Mouse (Mus musculus): ENCODE measurements around the gene Olfr1048. TPM values are rescaled to one million over a fixed set of nuclear protein-coding genes. Genes with fewer than 3 reads are reported as not detected.
"Not testable (repeated sequence)": the region's sequence is repeated elsewhere in the genome, so short reads cannot be mapped to it uniquely, and the experiment has no call there.

Gene Olfr1048
- not detected in 2 replicates for polyA plus RNA-seq (2014; fragmentation: Nextera tagmentation; extraction: Ambion mirVana)

GRCm38 (mm10) chr2:86240189-86240588, at the start of gene Olfr1048:
TSS of gene Olfr1048 (minus strand) at chr2:86240289.
- no peak for ATAC-seq (replicated peaks; ENCODE audit: insufficient number of reproducible peaks, low FRiP score, low TSS enrichment, low read depth)
- no peaks in the 10 kb centered on the region for H3K4me1 ChIP-seq (ENCODE audit: control insufficient read depth, insufficient read depth, low read length)

GRCm38 (mm10) chr2:86278988-86279387, 38.9 kb upstream of the Olfr1048 start, which contains the start of gene Olfr1051:
TSS of gene Olfr1051 (minus strand) at chr2:86279088.
- H3K27ac ChIP-seq (replicated peaks; ENCODE audit: low read depth, low read length); H3K4me3 ChIP-seq (ENCODE audit: low read depth, low read length); ATAC-seq (replicated peaks; ENCODE audit: insufficient number of reproducible peaks, low FRiP score, low TSS enrichment, low read depth); H3K4me1 ChIP-seq (ENCODE audit: control insufficient read depth, insufficient read depth, low read length); DNase-seq (ENCODE audit: low spot score); H3K4me2 ChIP-seq (ENCODE audit: low read depth, low read length); H3K27me3 ChIP-seq (ENCODE audit: control insufficient read depth, insufficient read depth, low read length); H3K36me3 ChIP-seq (replicated peaks; ENCODE audit: control insufficient read depth, insufficient read depth, low read depth, low read length); H3K9ac ChIP-seq (replicated peaks; ENCODE audit: low read length); H3K9me3 ChIP-seq (replicated peaks; ENCODE audit: control insufficient read depth, low read length): not testable (repeated sequence)

More at GRCm38 (mm10) chr2:86240189-86240588, at the start of gene Olfr1048:
- H3K4me3 ChIP-seq (ENCODE audit: low read depth, low read length): no peak within 1 kb of the TSS
- no peaks in the 10 kb centered on the region for H3K27me3 ChIP-seq (ENCODE audit: control insufficient read depth, insufficient read depth, low read length)
- H3K27ac ChIP-seq (replicated peaks; ENCODE audit: low read depth, low read length): no peak within 1 kb of the TSS
- no peaks in the 10 kb centered on the region for H3K9me3 ChIP-seq (replicated peaks; ENCODE audit: control insufficient read depth, low read length)
- no peak for DNase-seq (ENCODE audit: low spot score)
- no peak within 1 kb of the TSS for H3K4me2 ChIP-seq (ENCODE audit: low read depth, low read length)
- no peaks in the 10 kb centered on the region for H3K36me3 ChIP-seq (replicated peaks; ENCODE audit: control insufficient read depth, insufficient read depth, low read depth, low read length)
- no peak within 1 kb of the TSS for H3K9ac ChIP-seq (replicated peaks; ENCODE audit: low read length)

GRCm38 (mm10) chr2:86258228-86258627, 18.1 kb upstream of the Olfr1048 start, which contains the start of gene Olfr1049:
TSS of gene Olfr1049 (minus strand) at chr2:86258328.
- not testable (repeated sequence) for H3K27ac ChIP-seq (replicated peaks; ENCODE audit: low read depth, low read length); H3K36me3 ChIP-seq (replicated peaks; ENCODE audit: control insufficient read depth, insufficient read depth, low read depth, low read length); H3K4me2 ChIP-seq (ENCODE audit: low read depth, low read length); H3K9ac ChIP-seq (replicated peaks; ENCODE audit: low read length); DNase-seq (ENCODE audit: low spot score); H3K9me3 ChIP-seq (replicated peaks; ENCODE audit: control insufficient read depth, low read length); ATAC-seq (replicated peaks; ENCODE audit: insufficient number of reproducible peaks, low FRiP score, low TSS enrichment, low read depth); H3K4me3 ChIP-seq (ENCODE audit: low read depth, low read length); H3K27me3 ChIP-seq (ENCODE audit: control insufficient read depth, insufficient read depth, low read length); H3K4me1 ChIP-seq (ENCODE audit: control insufficient read depth, insufficient read depth, low read length)

DNA sequence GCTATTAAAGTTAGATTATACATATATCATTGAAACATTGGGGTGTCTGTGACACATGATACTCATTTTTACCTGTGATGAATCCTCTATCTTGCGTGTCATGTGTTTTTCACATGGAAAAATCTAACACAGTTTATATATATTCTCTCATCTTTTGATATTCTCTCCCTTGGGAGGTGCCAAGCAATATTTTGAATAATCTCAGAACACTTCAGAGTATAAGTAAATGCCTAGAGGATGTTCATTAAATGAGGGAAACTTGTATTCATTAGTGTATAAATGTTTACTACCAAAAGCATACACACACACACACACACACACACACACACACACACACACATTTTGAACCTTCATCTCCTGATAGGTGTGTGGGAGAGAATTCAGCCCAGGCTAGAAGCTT, 8.8 kb downstream of the Olfr1048 start, which contains the start of gene Olfr1047:
Gene Olfr1047 (minus strand): TSS at position 101 of the 400 bp plus-strand sequence.
- Histone ChIP-seq H3K36me3 (replicated peaks; ENCODE audit: control insufficient read depth, insufficient read depth, low read depth, low read length) (no peaks in the 10 kb centered on the region), H3K27ac (replicated peaks; ENCODE audit: low read depth, low read length) (no peak within 1 kb of the TSS), H3K4me1 (ENCODE audit: control insufficient read depth, insufficient read depth, low read length) (no peaks in the 10 kb centered on the region), H3K9ac (replicated peaks; ENCODE audit: low read length) (no peak within 1 kb of the TSS), H3K4me2 (ENCODE audit: low read depth, low read length) (no peak within 1 kb of the TSS), H3K27me3 (ENCODE audit: control insufficient read depth, insufficient read depth, low read length) (no peaks in the 10 kb centered on the region), H3K9me3 (replicated peaks; ENCODE audit: control insufficient read depth, low read length) (no peaks in the 10 kb centered on the region), H3K4me3 (ENCODE audit: low read depth, low read length) (no peak within 1 kb of the TSS)
- 88% methylated on average over 1 of the region's 1 CpGs for WGBS
- no peak for DNase-seq (ENCODE audit: low spot score)
- no peak for ATAC-seq (replicated peaks; ENCODE audit: insufficient number of reproducible peaks, low FRiP score, low TSS enrichment, low read depth)

DNA sequence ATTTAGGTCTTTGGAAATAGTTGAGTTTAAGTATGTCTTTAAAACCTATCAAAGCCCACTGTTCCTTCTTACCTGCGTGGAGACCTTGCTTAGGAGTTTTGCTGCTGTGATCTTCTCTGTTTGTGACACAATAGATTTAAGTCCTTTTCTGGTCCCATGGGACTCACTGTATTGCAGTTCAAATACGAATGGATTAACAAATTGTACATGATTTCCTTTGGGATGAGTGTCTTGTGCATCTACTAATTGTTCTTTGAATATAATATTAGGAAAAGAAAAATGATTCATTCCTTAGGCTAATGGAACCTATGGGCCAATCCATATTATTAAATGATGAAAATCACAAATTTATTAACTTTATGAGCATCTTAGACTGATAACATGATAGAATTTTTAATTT, 20.9 kb downstream of the Olfr1048 start, which contains the start of gene Olfr1046:
Gene Olfr1046 (minus strand): TSS at position 101 of the 400 bp plus-strand sequence.
- Histone ChIP-seq H3K4me2 (ENCODE audit: low read depth, low read length) (no peak within 1 kb of the TSS), H3K9ac (replicated peaks; ENCODE audit: low read length) (no peak within 1 kb of the TSS), H3K36me3 (replicated peaks; ENCODE audit: control insufficient read depth, insufficient read depth, low read depth, low read length) (no peaks in the 10 kb centered on the region), H3K9me3 (replicated peaks; ENCODE audit: control insufficient read depth, low read length) (no peaks in the 10 kb centered on the region), H3K4me1 (ENCODE audit: control insufficient read depth, insufficient read depth, low read length) (no peaks in the 10 kb centered on the region), H3K27ac (replicated peaks; ENCODE audit: low read depth, low read length) (no peak within 1 kb of the TSS), H3K4me3 (ENCODE audit: low read depth, low read length) (no peak within 1 kb of the TSS), H3K27me3 (ENCODE audit: control insufficient read depth, insufficient read depth, low read length) (no peaks in the 10 kb centered on the region)
- ATAC-seq (replicated peaks; ENCODE audit: insufficient number of reproducible peaks, low FRiP score, low TSS enrichment, low read depth) (no peak), DNase-seq (ENCODE audit: low spot score) (no peak)
- 79% methylated on average over 2 of the region's 2 CpGs for WGBS

DNA sequence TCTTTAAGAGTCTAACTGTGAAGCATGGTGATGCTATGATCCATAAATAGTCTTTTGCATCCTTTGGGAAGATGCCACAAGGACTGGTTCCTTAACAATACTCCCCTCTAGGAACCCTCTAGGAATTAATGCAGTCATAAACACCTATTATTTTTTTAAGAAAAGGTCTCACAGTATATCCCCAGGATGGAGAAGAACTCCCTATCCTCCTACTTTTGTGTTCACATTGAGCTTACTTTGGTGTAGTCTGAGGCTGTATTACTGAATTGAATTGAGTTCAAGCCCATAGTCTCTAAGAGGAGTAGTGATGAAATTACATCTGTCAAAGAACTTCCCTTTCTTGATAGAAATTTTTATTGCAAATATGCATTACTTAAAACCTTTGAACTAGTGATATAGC, 37.2 kb downstream of the Olfr1048 start, which contains the start of gene Olfr1045:
Gene Olfr1045 (minus strand): TSS at position 101 of the 400 bp plus-strand sequence.
- no peak within 1 kb of the TSS for H3K27ac ChIP-seq (replicated peaks; ENCODE audit: low read depth, low read length)

DNA sequence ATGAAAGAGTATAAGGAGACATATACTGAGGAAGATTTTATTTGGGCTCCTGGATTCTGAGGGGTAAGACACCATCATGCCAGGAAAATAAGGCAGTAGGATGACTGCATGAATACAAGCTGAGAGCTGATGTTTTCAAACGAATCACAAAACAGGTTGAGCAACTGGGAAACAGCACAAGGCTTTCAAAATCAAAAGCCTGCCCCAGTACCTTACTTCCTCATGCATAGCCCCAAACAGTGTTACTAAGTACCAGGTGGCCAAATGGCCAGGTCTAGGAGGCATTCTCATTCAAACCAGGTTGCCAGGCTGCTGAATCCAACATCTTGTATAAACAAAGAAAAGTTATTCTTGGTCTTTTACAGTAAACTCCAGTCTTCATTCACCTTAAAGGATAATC, 44.2 kb downstream of the Olfr1048 start:
- no peaks in the 10 kb centered on the region for H3K4me1 ChIP-seq (ENCODE audit: control insufficient read depth, insufficient read depth, low read length)
- H3K27me3 ChIP-seq (ENCODE audit: control insufficient read depth, insufficient read depth, low read length): no peaks in the 10 kb centered on the region
- no peaks in the 10 kb centered on the region for H3K36me3 ChIP-seq (replicated peaks; ENCODE audit: control insufficient read depth, insufficient read depth, low read depth, low read length)
- no peak overlapping the region for H3K9ac ChIP-seq (replicated peaks; ENCODE audit: low read length)
- no peak overlapping the region for H3K27ac ChIP-seq (replicated peaks; ENCODE audit: low read depth, low read length)
- no peak for ATAC-seq (replicated peaks; ENCODE audit: insufficient number of reproducible peaks, low FRiP score, low TSS enrichment, low read depth)
- no peak overlapping the region for H3K4me2 ChIP-seq (ENCODE audit: low read depth, low read length)
- no peak overlapping the region for H3K4me3 ChIP-seq (ENCODE audit: low read depth, low read length)
- no peak for DNase-seq (ENCODE audit: low spot score)
- 47% methylated on average over 1 of the region's 1 CpGs for WGBS
- H3K9me3 ChIP-seq (replicated peaks; ENCODE audit: control insufficient read depth, low read length): no peaks in the 10 kb centered on the region

More for the DNA sequence above, 37.2 kb downstream of the Olfr1048 start, which contains the start of gene Olfr1045:
- Histone ChIP-seq H3K4me1 (ENCODE audit: control insufficient read depth, insufficient read depth, low read length) (no peaks in the 10 kb centered on the region), H3K4me3 (ENCODE audit: low read depth, low read length) (no peak within 1 kb of the TSS), H3K9me3 (replicated peaks; ENCODE audit: control insufficient read depth, low read length) (no peaks in the 10 kb centered on the region), H3K36me3 (replicated peaks; ENCODE audit: control insufficient read depth, insufficient read depth, low read depth, low read length) (no peaks in the 10 kb centered on the region), H3K4me2 (ENCODE audit: low read depth, low read length) (no peak within 1 kb of the TSS), H3K27me3 (ENCODE audit: control insufficient read depth, insufficient read depth, low read length) (no peaks in the 10 kb centered on the region), H3K9ac (replicated peaks; ENCODE audit: low read length) (no peak within 1 kb of the TSS)
- DNase-seq (ENCODE audit: low spot score): no peak
- no peak for ATAC-seq (replicated peaks; ENCODE audit: insufficient number of reproducible peaks, low FRiP score, low TSS enrichment, low read depth)

- H3K4me3 ChIP-seq (ENCODE audit: low read depth, low read length): no peak within 1 kb of the TSS
- no peaks in the 10 kb centered on the region for H3K27me3 ChIP-seq (ENCODE audit: control insufficient read depth, insufficient read depth, low read length)
- H3K4me2 ChIP-seq (ENCODE audit: low read depth, low read length): no peak within 1 kb of the TSS
- H3K27ac ChIP-seq (replicated peaks; ENCODE audit: low read depth, low read length): no peak within 1 kb of the TSS
- H3K4me1 ChIP-seq (ENCODE audit: control insufficient read depth, insufficient read depth, low read length): no peaks in the 10 kb centered on the region
- ATAC-seq (replicated peaks; ENCODE audit: insufficient number of reproducible peaks, low FRiP score, low TSS enrichment, low read depth) (no peak), DNase-seq (ENCODE audit: low spot score) (no peak)
- no peaks in the 10 kb centered on the region for H3K36me3 ChIP-seq (replicated peaks; ENCODE audit: control insufficient read depth, insufficient read depth, low read depth, low read length)
- no peaks in the 10 kb centered on the region for H3K9me3 ChIP-seq (replicated peaks; ENCODE audit: control insufficient read depth, low read length)
- no peak within 1 kb of the TSS for H3K9ac ChIP-seq (replicated peaks; ENCODE audit: low read length)
Observed at GRCm38 (mm10) chr2:86185583-86185982, 54.5 kb downstream of the Olfr1048 start, which contains the start of gene Olfr52. TSS of gene Olfr52 (minus strand) at chr2:86185683.

Data from embryonic facial prominence, embryonic 11.5 days (tissue).